Mouse (Mus musculus) kidney, adult 9 months (tissue): ENCODE results near the gene 1110051M20Rik.

Source experiments
- DNase-seq: peaks from one replicate; pipeline ENCODE4 v3.0.0; 2022

The 1110051M20Rik gene

DNA sequence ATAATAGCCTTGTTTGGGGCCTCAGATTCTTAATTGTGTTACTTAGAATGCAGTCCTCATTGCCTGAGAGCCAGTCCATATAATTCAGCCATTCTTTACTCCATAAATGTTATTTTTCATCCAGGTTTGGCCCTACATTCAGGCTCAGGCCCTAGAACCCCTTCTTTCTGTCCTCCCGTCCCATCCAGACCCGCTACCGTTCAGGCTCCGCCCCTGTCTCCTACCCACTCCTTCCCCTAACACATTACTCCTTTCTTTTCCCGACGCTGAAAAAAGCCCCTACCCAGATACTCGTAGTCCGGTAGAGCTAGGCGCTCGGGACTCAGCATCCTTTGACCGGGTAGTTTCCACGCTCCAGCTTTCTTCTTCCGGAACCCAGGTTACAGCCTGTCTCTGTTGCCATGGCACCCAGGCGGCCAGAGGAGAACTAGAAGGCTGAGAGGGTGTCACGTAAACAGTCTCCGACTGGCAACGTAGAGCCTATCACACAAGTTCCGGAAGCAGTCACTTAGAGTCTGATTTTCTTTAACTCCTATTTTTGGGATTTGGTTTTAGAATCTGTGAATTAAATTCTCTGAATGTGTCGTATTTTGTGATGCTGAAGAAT is at the start of gene 1110051M20Rik:
Gene 1110051M20Rik (minus strand): TSS at position 419 of the 607 bp plus-strand sequence.
- peak; percentile 92 for DNase-seq

GRCm38 (mm10) chr2:91493981-91494380 is 49.5 kb upstream of the 1110051M20Rik start:
- DNase-seq, result no peak

DNA sequence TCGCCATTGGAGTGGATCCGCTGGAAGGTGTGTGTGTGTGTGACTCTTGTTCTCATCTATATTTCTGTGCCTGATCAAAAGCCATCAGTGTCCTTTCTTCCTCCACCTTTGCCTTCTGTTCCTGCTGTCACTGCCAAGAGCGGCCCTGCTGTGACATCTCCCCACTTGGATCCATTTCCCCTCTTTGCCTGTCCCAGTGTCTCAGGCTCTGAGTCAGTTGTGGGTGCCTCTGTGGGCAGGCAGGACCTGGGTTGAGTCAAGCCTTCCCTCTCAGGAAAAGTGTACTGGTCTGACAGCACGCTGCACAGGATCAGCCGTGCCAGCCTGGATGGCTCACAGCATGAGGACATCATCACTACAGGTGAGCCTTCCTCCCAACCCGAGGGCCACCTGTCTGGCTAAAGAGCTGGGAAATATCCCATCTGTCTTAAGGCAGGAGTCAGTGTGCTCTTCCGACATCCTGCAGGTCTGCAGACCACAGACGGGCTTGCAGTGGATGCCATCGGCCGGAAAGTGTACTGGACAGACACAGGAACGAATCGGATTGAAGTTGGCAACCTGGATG is 47.6 kb upstream of the 1110051M20Rik start:
- DNase-seq, result no peak

DNA sequence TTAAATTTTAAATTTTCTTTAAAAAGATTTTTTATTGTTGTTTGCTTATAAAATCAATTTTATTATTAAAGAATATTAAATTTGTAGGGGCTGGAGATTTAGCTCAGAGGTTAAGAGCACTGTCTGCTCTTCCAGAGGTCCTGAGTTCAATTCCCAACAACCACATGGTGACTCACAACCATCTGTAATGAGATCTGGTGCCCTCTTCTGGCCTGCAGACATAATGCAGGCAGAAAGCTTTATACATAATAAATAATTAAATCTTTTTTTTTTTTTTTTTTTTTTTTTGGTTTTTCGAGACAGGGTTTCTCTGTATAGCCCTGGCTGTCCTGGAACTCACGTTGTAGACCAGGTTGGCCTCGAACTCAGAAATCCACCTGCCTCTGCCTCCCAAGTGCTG is 42.8 kb upstream of the 1110051M20Rik start:
- DNase-seq, result peak; percentile 55

DNA sequence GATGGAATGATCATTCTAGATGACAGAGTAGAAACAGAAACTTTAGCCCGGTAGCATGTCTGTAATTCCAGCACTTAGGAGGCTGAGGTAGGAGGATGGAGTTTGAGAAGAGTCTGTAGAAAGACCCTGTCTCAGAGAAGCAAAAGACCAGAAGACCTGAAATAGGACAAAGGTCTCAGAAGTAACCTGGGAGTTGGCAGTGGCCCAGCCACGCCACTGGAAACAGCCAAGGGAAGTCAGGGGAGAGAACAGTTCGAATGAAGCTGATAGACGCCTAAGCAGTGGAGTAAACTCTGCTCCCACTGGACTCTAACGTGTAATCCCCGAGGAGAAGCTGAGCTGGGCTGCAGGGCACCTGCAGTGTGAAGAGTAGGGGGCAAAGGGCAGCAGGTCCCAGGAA is 40.8 kb upstream of the 1110051M20Rik start:
- DNase-seq, result peak; percentile 24

GRCm38 (mm10) chr2:91484698-91485097 is 40.2 kb upstream of the 1110051M20Rik start:
- DNase-seq, result no peak

- peak; percentile 81 for DNase-seq
Observed at GRCm38 (mm10) chr2:91480805-91481514, 36.5 kb upstream of the 1110051M20Rik start.

GRCm38 (mm10) chr2:91480399-91480801 is 35.9 kb upstream of the 1110051M20Rik start:
- DNase-seq, result no peak

DNA sequence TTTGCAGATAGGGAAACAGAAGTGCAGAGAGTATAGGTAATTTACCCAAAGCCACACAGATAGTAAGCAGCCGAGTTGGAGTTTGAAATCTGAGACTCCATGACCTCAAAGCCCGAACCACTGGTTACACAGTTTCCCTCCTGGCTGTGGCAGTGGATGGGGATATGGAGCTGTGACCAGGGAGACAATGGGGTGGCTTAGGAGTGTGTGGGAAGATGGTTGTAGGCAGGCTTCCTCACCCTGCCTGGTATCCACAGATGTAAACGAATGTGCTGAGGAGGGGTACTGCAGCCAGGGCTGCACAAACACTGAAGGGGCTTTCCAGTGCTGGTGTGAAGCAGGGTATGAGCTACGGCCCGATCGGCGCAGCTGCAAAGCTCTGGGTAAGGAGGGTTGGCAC is 32.3 kb upstream of the 1110051M20Rik start:
- no peak for DNase-seq

- peak; percentile 20 for DNase-seq
Observed at GRCm38 (mm10) chr2:91476251-91476661, 31.8 kb upstream of the 1110051M20Rik start.

GRCm38 (mm10) chr2:91475791-91476190 is 31.3 kb upstream of the 1110051M20Rik start:
- DNase-seq, result no peak

DNA sequence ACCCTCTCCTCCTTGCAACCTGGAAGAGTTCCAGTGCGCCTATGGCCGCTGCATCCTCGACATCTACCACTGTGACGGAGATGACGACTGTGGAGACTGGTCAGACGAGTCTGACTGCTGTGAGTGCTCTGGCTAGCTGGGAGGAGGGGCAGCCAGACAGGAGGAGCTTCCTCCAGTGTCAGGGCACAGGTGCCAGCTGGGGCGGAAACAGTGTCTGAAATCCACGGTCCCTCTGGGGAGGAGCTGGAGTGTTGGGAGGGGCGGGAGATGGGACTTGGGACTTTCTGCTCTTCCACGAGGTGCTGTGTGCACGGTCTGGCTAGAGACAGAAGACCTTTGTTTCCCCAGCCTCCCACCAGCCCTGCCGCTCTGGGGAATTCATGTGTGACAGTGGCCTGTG is 29.9 kb upstream of the 1110051M20Rik start:
- peak; percentile 68 for DNase-seq

- DNase-seq, result no peak
Observed at GRCm38 (mm10) chr2:91470055-91470647, 25.6 kb upstream of the 1110051M20Rik start.

GRCm38 (mm10) chr2:91467613-91468012 is 23.1 kb upstream of the 1110051M20Rik start:
- no peak for DNase-seq

GRCm38 (mm10) chr2:91465934-91466333 is 21.4 kb upstream of the 1110051M20Rik start:
- DNase-seq, result peak; percentile 48

- DNase-seq, result no peak
Observed at GRCm38 (mm10) chr2:91462681-91463080, 18.2 kb upstream of the 1110051M20Rik start.

DNA sequence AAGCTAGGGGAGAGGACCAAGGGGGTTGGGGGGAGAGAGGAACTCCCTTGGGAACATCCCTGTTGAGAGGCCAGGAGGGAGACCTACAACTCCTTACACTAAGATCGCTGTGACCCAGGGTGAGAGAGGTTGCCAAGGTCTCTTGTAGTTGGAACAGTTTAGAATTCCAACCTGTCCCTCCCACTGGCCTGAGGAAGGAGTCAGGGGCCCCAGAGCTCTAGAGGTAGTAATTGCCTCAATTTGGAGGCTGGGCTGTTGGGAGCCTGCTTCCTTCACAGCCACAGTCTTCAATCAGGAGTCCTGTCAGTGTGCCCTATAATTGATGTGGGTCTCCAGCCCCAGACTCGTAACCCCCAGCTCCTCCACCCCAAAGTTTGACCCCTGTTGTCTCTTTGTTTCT is 17.7 kb upstream of the 1110051M20Rik start:
- no peak for DNase-seq

DNA sequence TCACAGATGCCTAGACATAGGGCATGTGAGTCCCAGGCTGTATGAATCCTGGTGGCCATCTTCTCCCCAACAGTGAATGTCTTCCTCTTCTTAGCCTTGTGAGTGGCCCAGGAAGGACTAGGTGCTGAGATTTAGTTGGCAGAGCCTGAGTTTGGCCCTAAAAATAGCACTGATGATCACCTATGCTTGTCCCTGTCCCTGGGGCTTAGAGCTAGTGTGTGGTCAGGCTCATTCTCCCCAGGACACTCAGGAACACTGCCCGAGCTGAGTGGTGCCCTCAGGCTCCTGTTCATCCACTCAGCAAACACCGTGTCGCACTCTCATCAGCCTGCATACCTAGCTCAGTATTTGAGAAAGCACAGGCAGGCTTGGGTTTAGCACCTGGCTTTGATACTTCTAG is 16.8 kb upstream of the 1110051M20Rik start:
- DNase-seq, result no peak

GRCm38 (mm10) chr2:91460771-91461170 is 16.3 kb upstream of the 1110051M20Rik start:
- no peak for DNase-seq

- no peak for DNase-seq
Observed at GRCm38 (mm10) chr2:91460076-91460475, 15.6 kb upstream of the 1110051M20Rik start.

GRCm38 (mm10) chr2:91458673-91459391 is 14.3 kb upstream of the 1110051M20Rik start:
- DNase-seq, result peak; percentile 92

DNA sequence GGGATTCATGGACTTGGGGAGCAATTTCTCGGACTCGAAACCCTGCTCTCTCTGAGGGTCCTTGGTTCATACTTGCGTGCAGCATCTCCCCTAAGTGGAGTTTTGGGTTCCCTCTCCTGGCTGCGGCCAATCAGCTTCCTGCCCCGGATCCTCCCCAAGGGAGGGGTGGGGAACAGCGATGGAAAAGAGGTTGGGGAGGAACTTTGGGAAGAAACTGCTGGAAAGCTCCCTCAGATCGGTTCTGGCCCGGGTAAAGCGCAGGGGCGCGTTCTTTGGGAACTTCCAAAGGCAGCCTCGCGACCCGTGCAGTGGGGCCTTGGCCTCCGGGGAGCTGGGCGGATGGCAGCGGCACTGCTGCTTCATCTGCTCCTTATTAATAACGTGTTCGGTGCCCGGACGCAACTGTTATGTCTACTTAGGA is 13.8 kb upstream of the 1110051M20Rik start:
- DNase-seq, result no peak

- DNase-seq, result peak; percentile 40
Observed at GRCm38 (mm10) chr2:91457656-91458251, 13.2 kb upstream of the 1110051M20Rik start.
